Mouse (Mus musculus) midbrain, embryonic 14.5 days (tissue): ENCODE data around the gene Lce1a1. TPM values are rescaled to one million over a fixed set of nuclear protein-coding genes. Genes with fewer than 3 reads are reported as not detected.

Experiments used
- polyA plus RNA-seq: library from polyadenylated mRNA; unstranded; fragments of >200 nt; fragmentation: Nextera tagmentation; extraction: Ambion mirVana; gene quantifications from 2 replicates; pipeline ENCODE4 v1.2.1, GENCODE M21; 2014

The Lce1a1 gene
- polyA plus RNA-seq, 1 experiment from 2014 or later: not detected

Other genes with a start within 250 kb of the Lce1a1 start
- not detected in 2 replicates for gene Sprr2i, start 240.3 kb downstream of the Lce1a1 start, polyA plus RNA-seq
- not detected in 2 replicates for gene Sprr2j-ps, start 230.2 kb downstream of the Lce1a1 start, polyA plus RNA-seq
- 6.2 and 6.3 TPM in 2 replicates for gene Gm9774, start 218.9 kb downstream of the Lce1a1 start, polyA plus RNA-seq
- not detected in 2 replicates for gene Sprr2k, start 215.7 kb downstream of the Lce1a1 start, polyA plus RNA-seq
- not detected in 2 replicates for gene Sprr1b, start 209.5 kb downstream of the Lce1a1 start, polyA plus RNA-seq
- not detected in 2 replicates for gene Sprr3, start 189.6 kb downstream of the Lce1a1 start, polyA plus RNA-seq
- not detected in 2 replicates for gene Sprr1a, start 162.4 kb downstream of the Lce1a1 start, polyA plus RNA-seq
- not detected in 2 replicates for gene Sprr4, start 147.8 kb downstream of the Lce1a1 start, polyA plus RNA-seq
- not detected in 2 replicates for gene 2310046K23Rik, start 113.8 kb downstream of the Lce1a1 start, polyA plus RNA-seq
- not detected in 2 replicates for gene Ivl, start 74.6 kb downstream of the Lce1a1 start, polyA plus RNA-seq
- not detected in 2 replicates for gene Smcp, start 59.3 kb downstream of the Lce1a1 start, polyA plus RNA-seq
- not detected in 2 replicates for gene 2210017I01Rik, start 40.8 kb downstream of the Lce1a1 start, polyA plus RNA-seq
- gene Lce6a, start 26.6 kb downstream of the Lce1a1 start, polyA plus RNA-seq: not detected in 2 replicates
- not detected in 2 replicates for gene Lce1b, start 8.6 kb upstream of the Lce1a1 start, polyA plus RNA-seq
- not detected in 2 replicates for gene Lce1a2, start 22.0 kb upstream of the Lce1a1 start, polyA plus RNA-seq
- gene Lce1c, start 30.9 kb upstream of the Lce1a1 start, polyA plus RNA-seq: not detected in 2 replicates
- not detected in 2 replicates for gene Lce1d, start 38.9 kb upstream of the Lce1a1 start, polyA plus RNA-seq
- not detected in 2 replicates for gene Lce1e, start 60.8 kb upstream of the Lce1a1 start, polyA plus RNA-seq
- gene Lce1f, start 72.0 kb upstream of the Lce1a1 start, polyA plus RNA-seq: not detected in 2 replicates
- not detected in 2 replicates for gene Gm38119, start 90.8 kb upstream of the Lce1a1 start, polyA plus RNA-seq
- gene Lce1g, start 104.0 kb upstream of the Lce1a1 start, polyA plus RNA-seq: not detected in 2 replicates
- gene Lce1h, start 116.8 kb upstream of the Lce1a1 start, polyA plus RNA-seq: not detected in 2 replicates
- gene Lce1i, start 130.6 kb upstream of the Lce1a1 start, polyA plus RNA-seq: not detected in 2 replicates
- gene Lce1j, start 142.2 kb upstream of the Lce1a1 start, polyA plus RNA-seq: not detected in 2 replicates
- gene Lce1k, start 159.6 kb upstream of the Lce1a1 start, polyA plus RNA-seq: not detected in 2 replicates
- not detected in 2 replicates for gene Kprp, start 178.9 kb upstream of the Lce1a1 start, polyA plus RNA-seq
- gene Lce1l, start 203.0 kb upstream of the Lce1a1 start, polyA plus RNA-seq: not detected in 2 replicates
- gene 2310050C09Rik, start 221.9 kb upstream of the Lce1a1 start, polyA plus RNA-seq: not detected in 2 replicates